Mouse (Mus musculus) lung, postnatal 14 days (tissue): ENCODE results near the gene Mfsd4a.
A peak's percentile ranks its signal among the peaks of the same experiment; 100 is the strongest.

Experiments used
- DNase-seq: peaks from one replicate; pipeline ENCODE4 v3.0.0; 2021

The Mfsd4a gene

DNA sequence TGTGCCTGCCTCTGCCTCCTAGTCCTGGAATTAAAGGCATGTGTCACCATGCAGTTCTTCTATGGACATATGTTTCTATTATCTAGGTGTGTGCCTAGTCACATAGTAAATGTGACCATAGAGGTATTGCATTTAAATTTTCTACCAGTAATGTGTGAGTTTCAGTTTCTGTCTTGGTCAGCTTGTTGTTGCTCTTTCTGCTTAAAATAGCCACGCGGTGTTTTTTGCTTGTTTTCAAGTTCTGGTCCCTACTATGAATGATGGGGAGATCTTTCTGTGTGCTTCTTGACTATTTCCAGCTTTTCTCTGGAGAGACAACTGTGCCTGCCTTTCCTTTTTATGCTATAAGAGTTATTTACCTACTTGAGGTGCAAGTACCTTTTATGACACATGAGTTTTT is 56.1 kb downstream of the Mfsd4a start:
- no peak for DNase-seq

DNA sequence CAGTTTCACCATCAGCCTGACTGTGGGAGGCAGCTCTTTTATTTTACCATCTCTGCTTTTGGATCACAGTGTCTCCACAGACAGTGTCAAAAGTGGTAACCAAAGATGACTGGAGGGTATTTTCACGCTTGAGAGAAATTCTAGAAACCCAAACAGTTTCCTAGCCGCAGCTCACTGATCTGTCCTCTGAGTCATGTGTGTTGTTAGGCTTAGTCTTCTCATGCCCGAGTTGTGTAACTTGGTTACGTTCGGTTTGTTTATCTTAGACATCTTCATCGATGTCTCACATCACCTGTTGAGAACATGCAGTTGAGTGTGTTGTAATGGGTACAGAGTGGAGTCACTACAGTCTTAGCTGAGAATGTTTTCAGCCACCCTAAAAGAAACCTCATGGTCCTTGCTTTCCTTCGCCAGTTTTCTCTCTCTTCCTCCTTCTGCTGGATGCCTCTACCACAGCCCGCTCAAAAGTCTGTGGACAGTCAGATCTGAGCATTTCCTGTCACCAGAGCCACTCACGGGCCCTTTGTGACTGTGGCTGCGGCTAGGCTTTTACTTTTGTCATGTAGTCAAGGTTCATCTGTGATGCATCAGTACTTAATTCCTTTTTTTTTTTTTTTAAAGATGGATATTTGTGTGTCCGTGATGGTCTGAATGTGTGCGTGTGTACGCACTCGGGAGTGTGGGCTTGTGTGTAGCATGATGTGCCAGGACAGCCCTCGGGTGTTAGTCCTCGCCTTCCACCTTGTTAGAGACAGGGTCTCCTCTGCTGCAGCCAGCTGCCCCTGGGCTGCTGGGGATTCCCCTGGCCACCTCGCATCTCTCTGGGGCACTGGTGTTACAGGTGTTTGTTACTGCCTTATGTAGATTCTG is 57.0 kb downstream of the Mfsd4a start:
- peak; percentile 22 for DNase-seq

DNA sequence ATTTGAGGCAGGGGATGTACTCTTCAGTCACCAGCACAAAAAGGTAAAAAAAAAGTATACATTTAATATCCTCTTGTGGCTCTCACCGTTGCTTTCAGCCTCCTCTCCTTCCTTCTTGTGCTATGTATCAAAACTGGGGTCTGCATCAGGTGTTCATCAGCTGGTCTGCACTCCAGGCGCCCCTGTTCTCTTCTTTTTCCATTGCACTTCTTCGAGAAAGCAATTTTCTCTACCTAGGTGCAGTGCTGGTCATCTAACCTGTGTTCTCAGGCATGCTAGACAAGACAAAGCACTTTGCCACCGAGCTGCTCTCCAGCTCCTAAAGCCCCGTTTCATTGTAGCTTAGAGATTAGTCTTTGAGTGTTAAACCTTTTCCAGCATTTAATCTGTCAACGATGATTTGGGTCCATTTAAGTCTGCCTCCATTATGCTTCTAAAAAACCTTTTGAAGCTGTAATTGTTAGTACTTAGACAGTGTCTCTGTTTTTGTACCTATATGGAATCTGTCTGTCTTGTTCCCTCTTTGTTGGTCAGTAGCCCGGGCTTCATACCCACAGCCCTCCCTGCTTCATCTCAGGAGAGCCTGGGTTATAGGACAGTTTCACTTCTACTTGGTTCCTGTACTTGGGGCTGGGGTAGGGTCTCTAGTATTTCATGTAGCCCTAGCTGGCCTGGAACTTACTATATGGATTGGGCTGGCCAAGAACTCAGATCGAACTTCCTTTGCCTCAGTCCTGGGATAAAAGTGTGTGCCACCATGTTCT is 58.8 kb downstream of the Mfsd4a start:
- no peak for DNase-seq

DNA sequence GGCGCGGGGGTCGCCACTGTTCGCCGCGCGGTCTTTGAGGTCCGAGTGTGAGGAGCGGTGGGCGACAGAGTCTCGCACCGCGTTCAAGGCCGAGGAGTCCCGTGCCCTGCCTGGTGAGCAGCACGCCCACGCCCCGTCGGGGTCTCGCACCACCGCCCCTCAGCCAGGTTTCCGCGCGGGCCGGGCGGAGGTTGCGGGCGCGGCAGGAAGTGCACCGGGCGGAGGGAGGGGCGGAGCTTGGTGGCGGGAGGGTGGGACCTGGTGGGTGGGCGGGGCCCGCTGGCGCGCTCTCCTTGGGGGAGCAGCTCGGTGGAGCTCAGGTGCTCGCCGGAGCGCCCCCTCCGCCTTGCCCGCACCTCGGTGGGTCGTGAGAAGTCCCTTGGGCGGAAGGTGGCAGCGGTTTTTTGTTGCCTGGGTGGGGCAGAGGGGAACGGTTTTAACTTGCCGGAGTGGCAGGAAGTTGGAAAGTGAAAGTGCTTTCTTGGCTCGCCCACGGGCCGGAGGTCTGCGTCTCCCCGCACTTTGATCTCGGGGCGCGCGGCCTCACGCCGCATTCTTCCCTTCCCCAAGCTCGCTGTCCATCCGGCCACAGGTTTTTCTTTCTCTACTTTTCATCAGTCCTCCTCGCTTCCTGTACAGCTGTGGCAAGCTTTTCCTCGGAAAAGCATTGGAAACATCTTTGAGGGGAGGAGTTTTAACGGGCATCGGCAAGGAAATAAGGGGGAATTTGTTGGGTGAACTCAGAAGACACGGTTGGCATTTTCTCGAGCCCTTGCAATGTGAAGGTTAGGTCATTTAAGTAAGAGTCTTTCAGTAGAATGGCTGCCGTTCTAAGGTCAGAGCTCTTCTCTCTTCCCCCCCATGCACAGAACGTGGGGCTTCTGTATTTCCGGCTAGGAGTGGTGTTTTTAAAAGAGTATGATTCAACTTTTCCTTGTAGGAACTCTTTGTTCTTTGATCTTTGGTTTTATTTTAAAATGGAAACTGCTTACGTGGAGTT is 59.7 kb downstream of the Mfsd4a start:
- DNase-seq: peak; percentile 88

DNA sequence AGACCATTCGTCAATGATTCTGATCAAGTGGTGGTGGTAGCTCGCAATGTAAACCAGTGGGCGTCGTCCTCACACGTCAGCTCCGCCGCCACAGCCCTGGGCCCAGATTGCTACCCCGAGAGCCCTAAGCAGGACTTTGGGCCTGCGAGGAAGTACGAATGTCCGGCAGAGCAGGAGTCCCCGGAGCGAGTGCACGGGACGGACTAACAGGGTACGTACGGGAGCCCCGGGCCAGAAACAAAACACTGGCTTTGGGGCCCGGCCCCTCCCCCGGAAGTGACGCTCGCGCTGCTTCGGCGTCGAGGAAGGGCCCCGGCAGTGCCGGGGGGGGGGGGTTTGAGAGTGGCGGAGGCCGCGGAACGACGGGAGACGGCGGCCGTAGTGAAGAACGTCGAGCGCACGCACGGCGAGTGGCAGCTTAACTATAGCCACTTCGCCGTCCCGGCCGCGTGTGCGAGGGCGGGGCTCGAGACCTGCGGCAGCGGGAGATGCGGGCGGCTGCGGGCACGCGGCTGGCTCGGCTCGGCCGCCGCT is 60.5 kb downstream of the Mfsd4a start, which contains the start of gene Elk4:
Gene Elk4 (plus strand): TSS at position 326 of the 534 bp plus-strand sequence.
- peak; percentile 96 for DNase-seq

DNA sequence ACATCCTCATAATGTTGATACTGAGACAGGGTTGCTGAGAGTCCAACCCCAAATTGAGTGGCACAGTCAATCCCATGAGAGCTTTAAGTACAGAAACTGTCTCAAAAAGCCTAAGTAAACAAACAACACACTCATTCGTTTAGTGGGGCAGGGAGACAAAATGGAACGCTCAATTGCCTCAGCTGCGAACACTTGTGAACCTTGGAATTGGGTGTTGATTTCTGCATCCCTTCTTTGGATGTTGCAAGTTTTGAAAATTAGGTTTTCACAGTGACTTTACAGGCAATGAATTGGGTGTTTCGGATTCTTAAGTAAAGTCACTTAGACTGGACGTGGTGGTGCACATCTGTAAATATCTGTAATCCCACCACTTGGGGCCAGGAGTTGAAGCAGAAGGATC is 61.1 kb downstream of the Mfsd4a start:
- no peak for DNase-seq

DNA sequence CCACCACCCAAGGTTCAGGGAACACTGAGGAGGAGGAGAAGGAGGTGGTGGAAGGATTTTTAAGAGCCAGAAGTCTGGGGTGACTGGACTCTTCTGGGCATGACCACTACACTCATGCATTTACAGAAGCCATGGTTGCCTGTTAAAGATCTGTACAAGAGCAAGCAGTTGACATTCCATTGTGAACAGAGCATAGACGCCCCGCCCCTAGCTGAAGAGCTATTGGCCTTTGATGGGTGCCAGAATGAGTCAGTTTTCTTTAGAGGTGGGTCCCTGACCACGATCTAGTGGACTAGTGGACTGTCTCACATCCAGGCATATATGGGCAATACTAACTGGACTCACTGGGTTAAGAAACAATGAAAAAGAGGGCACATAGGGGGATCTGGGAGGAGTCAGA is 61.8 kb downstream of the Mfsd4a start:
- peak; percentile 35 for DNase-seq

DNA sequence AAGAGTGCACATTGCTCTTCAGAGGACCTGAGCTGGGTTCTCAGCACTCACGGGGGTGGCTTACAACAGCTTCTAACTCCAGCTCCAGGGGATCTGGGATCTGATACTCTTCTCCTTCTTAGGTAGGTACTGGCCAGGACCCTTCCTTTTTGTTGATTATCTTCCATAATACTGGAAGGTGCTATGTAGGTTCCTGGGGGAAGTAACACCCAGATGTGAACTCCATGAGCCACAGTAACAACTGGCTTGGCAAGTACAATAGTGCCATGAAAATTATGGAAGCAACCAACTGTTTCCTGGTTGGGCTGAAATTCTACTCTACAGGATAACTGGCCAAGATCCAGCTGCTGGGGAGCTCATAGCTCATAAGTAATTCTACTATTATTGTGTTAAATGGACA is 62.4 kb downstream of the Mfsd4a start:
- no peak for DNase-seq

DNA sequence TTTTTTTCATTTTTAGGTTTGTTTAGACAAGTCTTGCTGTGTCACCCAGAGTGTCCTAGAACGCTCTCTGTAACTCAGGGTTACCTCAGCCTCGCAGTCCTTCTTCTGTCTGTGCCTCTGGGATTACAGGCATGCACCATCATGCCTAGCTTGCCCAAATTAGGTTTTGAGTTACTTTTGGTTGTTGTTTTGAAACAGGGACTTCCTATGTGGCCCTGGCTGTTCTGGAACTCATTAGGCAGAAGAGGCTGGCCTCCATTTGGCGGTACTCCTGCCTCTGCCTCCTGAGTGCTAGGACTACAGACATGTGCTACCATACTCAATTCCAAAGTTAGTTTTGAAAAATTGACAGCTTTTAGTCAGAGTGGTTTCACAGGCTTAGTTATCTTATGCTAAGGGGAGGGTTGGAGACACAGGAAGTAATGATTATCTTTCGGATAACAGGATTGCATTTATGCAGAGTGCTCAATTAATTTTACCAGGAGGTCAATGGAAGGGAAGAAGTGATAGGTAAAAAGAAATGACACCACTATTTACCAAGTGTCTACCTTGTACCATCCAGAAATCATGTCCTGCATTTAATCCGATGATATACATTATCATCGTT is 63.2 kb downstream of the Mfsd4a start:
- no peak for DNase-seq

DNA sequence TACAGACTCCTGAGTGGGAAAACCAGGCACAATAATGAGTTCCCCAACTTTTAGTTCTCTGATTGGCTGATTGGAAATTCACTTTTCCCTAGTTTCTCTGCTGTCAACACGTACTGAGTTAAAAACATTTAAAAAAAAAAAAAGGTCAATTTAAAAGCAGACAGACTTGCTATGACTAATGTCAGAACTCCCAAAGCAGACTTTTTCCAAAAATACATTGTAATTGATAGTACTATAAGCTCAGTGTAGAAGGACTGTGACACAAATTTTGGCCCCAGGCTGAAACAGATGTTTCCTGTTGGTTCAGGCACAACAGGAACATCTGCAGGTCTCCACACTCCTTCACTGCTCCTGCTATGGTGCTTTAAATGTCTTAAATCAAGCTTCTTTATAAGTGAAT is 64.0 kb downstream of the Mfsd4a start:
- no peak for DNase-seq

DNA sequence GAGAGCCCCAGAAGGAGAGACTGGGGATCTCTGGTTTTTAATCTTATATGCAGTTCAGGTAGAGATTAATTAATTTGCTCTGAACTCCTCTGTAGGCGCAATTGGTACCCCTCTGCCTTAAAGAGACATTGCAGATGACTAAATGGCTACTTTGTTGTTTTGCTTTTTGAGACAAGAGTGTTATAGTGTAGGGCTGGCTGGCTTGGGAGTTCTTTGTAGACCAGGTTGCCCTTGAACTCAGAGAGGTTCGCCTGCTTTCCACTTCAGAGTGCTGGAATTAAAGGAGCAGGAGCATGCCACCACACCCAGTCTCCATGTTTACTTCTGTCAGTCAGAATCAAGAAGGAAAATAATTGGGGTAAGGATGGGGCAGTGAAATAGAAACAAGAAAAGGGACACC is 64.8 kb downstream of the Mfsd4a start:
- DNase-seq: no peak

DNA sequence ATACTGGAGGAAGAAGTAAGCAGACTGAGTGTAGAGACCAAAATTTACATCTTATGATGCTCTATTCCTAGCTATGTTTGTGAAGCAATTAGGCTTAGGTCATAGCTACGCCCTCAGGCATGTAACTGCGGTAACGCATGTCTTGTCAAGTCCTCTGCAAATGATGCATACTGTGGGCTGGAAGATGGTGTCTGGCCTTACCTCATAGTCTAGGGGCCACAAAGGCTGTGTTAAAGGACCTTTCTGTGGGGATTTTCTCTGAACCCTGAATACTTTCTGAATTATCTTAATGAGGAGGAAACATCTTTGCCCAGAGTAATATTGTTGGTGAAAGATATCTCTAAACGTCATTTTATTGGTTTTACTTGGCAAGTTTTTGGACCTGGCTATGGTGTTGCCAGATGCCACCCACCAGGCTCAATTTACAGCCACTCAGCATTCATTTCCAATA is 66.0 kb downstream of the Mfsd4a start:
- DNase-seq: no peak

DNA sequence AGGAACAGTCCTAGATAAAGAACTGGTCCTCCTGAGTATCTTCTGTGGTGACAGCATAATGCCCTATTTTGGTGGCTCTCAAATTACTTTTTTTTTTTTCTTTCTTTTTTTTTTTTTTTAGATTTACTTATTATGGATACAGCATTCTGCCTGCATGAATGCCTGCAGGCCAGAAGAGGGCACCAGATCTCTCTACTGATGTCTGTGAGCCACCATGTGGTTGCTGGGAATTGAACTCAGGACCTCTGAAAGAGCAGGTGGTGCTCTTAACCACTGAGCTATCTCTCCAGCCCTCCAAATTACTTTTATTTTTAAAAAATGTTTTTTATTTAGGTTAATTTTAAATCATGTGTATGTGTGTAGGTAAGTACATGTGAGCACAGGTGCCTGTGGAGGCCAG is 67.4 kb downstream of the Mfsd4a start:
- no peak for DNase-seq

DNA sequence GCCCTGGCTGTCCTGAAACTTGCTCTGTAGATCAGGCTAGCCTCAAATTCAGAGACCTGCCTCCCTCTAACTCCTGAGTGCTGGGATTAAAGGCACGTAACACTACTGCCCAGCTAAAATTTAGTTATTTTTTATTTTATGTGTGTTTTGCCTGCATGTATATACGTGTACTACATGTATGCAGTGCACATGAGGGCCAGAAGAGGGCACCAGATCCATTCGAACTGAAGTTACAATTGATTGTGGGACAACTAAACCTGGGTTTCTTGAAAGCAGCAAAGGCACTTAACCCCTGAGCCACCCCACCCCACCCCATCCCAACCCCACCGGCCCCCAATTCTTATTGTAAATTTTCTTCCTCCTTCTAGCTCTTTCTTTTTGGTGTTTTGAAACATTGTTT is 72.8 kb downstream of the Mfsd4a start:
- DNase-seq: peak; percentile 80

DNA sequence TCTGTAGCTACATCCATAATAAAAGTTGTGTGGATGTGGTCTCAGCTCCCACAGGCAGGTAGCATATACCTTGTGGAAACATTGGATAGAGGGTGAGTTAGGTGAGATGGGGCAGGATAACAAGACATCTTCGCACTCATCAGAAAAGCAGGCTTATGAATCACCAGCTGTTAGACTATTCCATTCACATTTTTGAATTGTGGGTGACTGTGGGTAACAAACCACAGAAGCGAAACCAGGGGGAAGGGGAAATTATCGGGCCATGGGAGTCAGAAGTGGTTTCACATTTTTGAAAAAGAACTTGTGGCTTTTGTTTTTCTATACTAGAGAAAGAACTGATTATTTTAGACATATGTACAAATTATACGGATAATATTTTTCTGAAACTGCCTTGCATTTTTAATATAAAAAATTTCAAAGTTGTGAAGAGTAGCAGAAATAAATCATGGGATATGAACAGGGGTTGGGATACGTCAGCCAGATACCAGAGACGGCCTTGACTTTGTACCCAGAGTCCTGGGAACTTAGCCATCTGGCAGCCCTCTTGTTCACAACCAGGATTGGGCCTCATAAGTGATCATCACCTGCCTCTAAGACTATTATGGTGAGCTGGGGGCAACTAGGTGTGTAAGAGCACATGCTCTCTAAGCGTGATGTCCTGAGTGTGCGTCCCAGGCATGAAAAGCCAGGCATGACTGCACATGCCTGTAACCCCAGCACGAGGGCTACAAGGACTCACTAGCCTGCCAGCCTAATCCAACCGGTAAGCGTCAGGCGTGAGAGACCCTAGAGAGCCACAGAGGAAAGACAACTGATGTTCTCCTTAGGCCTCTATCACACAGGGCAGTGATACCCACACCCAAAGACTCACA is 74.5 kb downstream of the Mfsd4a start:
- no peak for DNase-seq

DNA sequence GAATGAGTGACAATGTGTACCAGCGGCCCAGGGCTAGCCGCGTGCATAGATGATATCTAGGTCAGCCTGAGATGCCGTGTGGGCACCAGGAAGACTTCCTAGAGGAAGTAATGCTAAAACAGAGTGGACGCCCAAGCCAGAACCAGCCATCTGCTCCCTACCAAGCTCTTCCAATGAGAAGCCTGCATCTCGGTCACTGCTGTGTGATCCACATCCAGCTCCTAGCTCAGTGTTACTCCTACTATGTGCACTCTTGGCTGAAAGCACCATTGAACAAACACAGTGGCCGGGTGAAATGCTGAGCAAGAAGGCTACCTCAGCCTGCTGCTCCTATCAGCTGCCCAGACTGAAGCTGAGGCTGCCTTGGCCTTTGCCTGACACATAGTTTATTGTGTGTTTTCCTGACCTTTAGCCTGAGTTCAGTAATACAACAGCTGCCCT is 75.3 kb downstream of the Mfsd4a start:
- DNase-seq: no peak

DNA sequence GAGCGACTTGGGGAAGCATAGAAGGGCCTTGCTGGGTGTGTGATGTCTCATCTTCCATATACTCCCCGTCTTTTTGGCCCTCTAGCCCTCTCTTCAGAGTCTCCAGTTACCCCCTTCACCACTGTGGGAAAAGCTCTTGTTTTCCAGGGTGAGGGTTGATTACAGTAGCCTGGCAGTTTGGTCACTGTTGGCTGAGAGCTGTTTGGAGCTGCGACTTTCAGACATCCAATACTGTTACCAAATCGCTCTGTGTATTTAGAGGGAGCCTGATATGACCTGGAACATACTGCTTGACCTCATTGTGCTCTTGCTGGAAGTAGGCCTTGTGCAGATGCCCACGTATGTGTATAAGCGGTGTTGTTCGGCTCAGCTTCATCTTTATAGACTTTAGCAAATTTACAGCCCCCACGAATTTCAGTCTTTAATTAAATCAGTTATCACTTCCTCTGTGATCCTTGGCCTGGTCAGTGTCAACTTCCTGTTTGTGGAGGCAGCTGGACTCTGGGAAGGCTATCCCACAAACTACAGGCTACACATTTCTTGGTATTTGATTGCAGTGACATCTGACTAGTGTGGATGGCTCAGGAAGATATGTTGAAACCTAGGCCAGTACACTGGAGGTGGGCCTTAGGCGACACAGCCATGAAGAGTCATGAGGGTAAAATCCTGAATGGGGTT is 77.6 kb downstream of the Mfsd4a start:
- no peak for DNase-seq

DNA sequence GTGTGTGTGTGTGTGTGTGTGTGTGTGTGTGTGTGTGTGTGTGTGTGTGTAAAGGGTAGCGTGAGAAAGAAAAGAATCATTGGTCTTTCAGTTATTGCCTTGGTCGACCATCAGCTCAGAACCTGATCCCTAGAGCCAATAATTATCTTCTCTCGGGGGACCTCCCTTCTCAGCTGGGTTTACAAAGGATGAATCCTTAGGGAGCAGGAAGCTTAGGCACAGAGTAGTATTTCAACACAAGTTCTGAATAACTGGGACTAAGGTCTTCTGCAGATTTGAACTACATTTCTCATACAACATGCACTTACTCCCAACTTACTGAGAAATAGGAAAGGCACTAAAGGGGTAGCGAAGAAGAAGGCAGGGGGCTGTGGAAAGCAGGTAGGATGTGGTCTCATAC is 78.4 kb downstream of the Mfsd4a start:
- no peak for DNase-seq

DNA sequence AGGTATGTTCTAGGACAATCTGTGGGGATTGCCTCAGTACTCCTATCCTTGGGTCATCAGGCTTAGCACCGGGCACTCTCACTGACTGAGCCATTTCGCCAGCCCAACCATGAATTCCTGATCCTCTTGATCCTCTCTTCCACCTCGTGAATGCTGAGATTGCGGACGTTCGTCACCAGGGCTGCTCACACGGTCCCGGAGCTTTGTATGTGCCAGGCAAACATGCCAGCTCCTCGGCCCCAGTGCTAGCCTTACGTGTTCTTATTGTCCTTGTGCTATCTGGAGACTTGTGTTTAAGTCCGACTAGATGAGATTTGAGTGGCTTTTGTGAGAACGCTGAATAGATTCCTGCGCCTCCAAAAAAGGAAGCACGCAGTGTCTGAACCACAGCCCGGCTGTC is 80.4 kb downstream of the Mfsd4a start:
- no peak for DNase-seq

DNA sequence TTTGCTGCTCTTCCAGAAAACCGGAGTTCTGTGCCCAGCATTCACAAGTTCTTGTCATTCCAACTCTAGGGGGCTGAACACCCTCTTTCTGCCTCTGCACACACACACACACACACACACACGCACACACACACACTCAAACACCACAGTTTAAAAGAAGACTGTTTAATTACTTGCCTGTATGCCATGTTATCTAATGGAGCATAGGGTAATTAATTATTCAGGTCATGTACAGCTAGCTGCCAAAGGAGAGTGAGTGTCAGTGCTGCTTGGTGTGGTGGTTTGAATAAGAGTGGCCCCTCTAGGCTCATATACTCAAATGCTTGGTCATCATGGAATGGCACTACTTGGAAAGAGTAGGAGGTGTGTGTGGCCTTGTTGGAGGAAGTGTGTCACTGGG is 84.1 kb downstream of the Mfsd4a start:
- DNase-seq: no peak
